Mouse (Mus musculus) lung, postnatal 0 days (tissue): ENCODE results near the gene Rps10.

Experiments used
- CTCF ChIP-seq: IDR thresholded peaks from 2 replicates; pipeline ENCODE4 v1.5.1; 2016; ENCODE audit warnings: antibody characterized with exemption, mild to moderate bottlenecking
- EP300 ChIP-seq: IDR thresholded peaks from 2 replicates; pipeline ENCODE4 v1.6.1; 2016; ENCODE audit warnings: antibody characterized with exemption, mild to moderate bottlenecking, control low read depth

DNA sequence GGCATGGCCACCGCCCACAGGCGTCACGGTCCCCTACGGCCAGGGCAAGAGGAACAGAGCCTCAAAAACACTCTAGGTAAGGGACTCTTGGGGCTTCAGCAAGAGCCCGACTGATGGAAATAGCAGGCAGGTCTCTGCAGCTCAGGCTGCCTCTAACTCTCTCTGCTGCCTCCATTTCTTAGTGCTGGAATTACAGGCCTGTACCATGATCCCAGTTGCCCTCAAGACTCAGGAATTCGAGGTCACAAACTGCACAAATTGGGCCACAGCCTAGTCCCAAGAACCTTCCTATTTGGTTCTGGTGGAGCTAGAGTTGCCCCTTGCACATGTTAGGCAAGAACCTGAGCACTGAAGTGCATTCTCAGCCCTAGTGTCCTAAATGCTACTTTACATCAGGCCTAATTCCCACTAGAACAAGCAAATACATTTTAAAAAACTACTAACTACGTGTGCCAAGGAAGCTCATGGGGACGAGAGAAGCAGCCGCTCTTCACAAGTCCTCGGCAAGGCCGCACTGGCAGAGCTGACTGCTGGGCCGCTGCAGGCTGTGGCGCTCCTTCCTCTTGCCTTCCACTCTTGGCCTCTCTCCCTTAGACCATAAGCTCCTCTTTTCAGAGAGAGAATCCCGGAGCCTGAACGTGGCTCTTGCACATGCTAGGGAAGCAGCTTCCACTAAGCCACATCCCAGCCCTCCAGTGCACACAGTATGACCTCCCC, 40.7 kb downstream of the Rps10 start:
- 0 out of 2 replicates have a peak, but pooled peaks have one; percentile 4 for TF ChIP-seq CTCF
- no peak for TF ChIP-seq EP300
